Mouse (Mus musculus): ENCODE measurements around the gene Cypt3. TPM values are rescaled to one million over a fixed set of nuclear protein-coding genes. Genes with fewer than 3 reads are reported as not detected.

Cypt3 gene
- not detected for polyA plus RNA-seq (2014; fragmentation: Illumina TruSeq; extraction: RNeasy Lipid Tissue Mini Kit (QIAGEN cat#74804); ENCODE audit: low read depth, low replicate concordance)

GRCm38 (mm10) chrX:153558293-153558692, at the start of gene Cypt3:
Gene Cypt3, plus strand, starts transcription at chrX:153558593.

Other genes with a start within 250 kb of the Cypt3 start
- 38.7 TPM for gene Ubqln2, start 60.4 kb upstream of the Cypt3 start, polyA plus RNA-seq (2014; fragmentation: Illumina TruSeq; extraction: RNeasy Lipid Tissue Mini Kit (QIAGEN cat#74804); ENCODE audit: low read depth, low replicate concordance)
- gene Kctd12b, start 137.8 kb downstream of the Cypt3 start, polyA plus RNA-seq (2014; fragmentation: Illumina TruSeq; extraction: RNeasy Lipid Tissue Mini Kit (QIAGEN cat#74804); ENCODE audit: low read depth, low replicate concordance) = 20.2 TPM
- 32.7 TPM for gene Nbdy, start 165.0 kb downstream of the Cypt3 start, polyA plus RNA-seq (2014; fragmentation: Illumina TruSeq; extraction: RNeasy Lipid Tissue Mini Kit (QIAGEN cat#74804); ENCODE audit: low read depth, low replicate concordance)

Data from sigmoid colon, adult 10 weeks (tissue).